Mouse (Mus musculus): ENCODE results near the gene Trim43a.
"Not testable (repeated sequence)": the region's sequence is repeated elsewhere in the genome, so short reads cannot be mapped to it uniquely, and the experiment has no call there.

GRCm38 (mm10) chr9:88593708-88594107 is 13.0 kb downstream of the Trim43a start:
- not testable (repeated sequence) for TF ChIP-seq CTCF (IDR thresholded peaks at IDR 0.05; ENCODE audit: low read depth, low read length); GATA1 (IDR thresholded peaks at IDR 0.05; ENCODE audit: borderline replicate concordance, low read length); TAL1 (conservative IDR thresholded peaks at IDR 0.05; ENCODE audit: low read depth, low read length); GATA2 (IDR thresholded peaks at IDR 0.05; ENCODE audit: borderline replicate concordance, low read depth, low read length); POLR2AphosphoS5 (IDR thresholded peaks at IDR 0.05; ENCODE audit: insufficient replicate concordance, low read depth, low read length)

Data from G1E (cell line).